Mouse (Mus musculus) heart, adult 9 months (tissue): ENCODE results near the gene Zfp637.
"Not testable (repeated sequence)": the region's sequence is repeated elsewhere in the genome, so short reads cannot be mapped to it uniquely, and the experiment has no call there.

Experiments
- DNase-seq, 2 experiments: peaks; one replicate each; pipeline ENCODE4 v3.0.0; 2022; ENCODE audit warnings: low spot score in 2 of 2

Zfp637 gene

GRCm38 (mm10) chr6:117840686-117841510 lies at the start of gene Zfp637:
Gene Zfp637, plus strand, starts transcription at chr6:117841180.
- peak; percentile 88 to 91 for DNase-seq

DNA sequence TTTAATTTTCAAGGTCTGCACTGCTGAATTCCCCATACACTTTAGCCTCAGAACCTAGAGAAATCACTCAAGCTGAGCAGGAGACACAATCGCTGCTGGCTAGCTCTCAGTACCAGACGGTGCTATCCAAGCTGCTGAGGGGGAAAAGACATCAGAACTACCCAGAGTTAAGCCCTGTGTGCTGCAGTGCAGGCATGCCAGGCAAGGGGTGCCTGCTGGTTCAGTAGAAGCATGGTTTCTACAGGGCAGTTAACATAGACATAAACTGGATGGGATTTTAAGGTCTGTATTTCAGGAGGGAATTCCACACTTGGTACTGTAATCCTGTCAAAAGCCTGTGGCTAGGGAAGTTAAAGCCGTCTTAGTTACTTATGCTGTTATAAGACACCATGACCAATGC lies 45.7 kb upstream of the Zfp637 start:
- DNase-seq: no peak

DNA sequence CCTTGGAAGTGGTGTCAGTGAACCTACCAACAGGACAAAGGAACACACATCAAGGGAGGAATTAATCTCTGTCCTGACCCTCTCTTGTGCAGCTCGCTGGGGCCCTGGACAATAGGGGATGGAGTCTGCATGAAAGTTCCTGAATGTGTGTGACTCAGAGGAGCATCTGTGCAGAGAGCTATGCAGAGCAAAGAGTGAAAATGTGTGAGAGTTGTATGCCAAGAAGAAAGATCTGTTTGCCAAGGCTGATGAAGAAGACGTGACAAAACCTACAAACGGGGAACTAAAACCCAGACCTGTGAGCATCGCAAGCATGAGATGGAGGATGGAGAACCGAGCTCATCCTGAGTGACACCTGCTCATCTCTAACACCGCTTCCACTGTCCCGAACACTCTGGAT lies 40.2 kb upstream of the Zfp637 start:
- DNase-seq: no peak

GRCm38 (mm10) chr6:117801801-117802200 lies 39.2 kb upstream of the Zfp637 start:
- no peak for DNase-seq

GRCm38 (mm10) chr6:117807756-117808155 lies 33.2 kb upstream of the Zfp637 start:
- DNase-seq: peak in 1 of 2 experiments; percentile 18

DNA sequence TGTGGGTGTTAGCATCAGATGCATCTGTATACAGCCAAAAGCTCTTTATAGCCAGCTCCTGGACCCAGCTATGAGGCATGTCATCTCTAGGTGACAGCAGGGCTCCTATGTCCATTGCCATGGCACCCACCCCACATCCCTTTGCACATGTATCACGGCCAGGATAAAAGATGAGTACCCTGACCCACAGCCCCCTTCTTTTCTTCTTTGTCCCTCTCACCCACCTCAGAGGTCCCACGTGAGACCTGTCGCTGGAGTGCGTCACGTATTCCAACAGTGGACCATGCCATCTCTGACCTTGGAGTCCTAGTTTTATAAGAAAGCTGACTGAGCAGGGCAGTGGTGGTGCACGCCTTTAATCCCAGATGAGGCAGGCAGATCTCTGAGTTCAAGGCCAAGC lies 31.2 kb upstream of the Zfp637 start:
- no peak for DNase-seq

- DNase-seq: no peak
Measured at GRCm38 (mm10) chr6:117810717-117811116, 30.3 kb upstream of the Zfp637 start.

DNA sequence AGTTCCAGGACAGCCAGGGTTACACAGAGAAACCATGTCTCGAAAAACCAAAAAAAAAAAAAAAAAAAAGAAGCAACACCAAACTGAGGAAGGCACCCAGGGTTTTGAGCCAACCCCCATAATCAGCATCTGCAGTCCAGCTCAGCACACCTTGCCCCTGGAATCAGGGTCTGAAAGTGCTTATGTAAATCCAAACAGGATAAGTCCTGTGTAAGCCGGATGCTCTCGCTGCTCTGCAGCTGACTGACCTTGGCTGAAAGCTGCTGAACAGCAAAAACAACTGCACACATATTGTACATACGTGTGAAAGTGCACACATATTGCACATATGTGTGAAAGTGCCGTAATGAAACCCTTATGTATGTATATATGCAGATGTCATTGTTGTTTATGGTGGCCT lies 29.7 kb upstream of the Zfp637 start:
- DNase-seq: no peak

- DNase-seq: no peak
Measured at GRCm38 (mm10) chr6:117814681-117815080, 26.3 kb upstream of the Zfp637 start.

- DNase-seq: no peak
Measured at GRCm38 (mm10) chr6:117817108-117817541, 23.9 kb upstream of the Zfp637 start.

DNA sequence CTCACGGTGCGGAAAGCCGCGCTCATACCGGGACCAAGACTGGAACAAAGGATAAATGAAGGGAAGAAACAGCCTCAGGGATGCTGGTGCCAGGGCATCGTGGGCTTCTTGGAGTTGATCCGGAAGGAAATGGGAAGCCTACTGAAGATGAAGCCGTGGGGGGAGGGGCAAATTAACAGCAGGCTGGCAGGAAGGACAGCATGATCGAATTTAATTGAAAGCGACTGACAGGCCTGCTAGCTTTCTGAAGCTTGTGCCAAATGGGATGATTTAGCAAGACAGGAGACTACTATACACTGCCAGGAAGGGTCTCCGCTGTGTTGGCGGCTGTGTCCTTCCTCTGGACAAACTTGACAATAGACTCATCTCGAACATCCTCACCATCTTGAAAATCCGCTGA lies 20.7 kb upstream of the Zfp637 start:
- DNase-seq: no peak

DNA sequence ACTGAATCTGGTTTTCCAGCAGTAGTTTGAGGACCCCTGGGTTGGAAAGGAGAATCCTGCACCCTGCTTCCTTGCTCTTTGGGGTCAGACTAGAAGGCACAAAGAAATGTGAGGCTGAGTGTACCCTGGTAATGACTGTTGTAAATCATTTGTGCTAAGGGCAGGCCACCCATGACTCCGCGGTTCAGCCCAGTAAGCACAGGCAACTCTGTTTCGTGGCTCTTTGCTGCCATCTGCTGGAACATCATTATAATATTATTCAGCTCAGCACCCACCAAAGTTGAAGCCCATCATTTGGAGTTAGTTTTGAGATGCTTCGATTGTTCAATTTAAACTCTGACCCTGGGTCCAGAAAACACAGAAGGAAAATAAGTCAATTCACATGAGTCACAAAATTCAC lies 15.6 kb upstream of the Zfp637 start:
- peak; percentile 35 to 60 for DNase-seq

GRCm38 (mm10) chr6:117828273-117828672 lies 12.7 kb upstream of the Zfp637 start:
- DNase-seq: peak; percentile 21 to 37

DNA sequence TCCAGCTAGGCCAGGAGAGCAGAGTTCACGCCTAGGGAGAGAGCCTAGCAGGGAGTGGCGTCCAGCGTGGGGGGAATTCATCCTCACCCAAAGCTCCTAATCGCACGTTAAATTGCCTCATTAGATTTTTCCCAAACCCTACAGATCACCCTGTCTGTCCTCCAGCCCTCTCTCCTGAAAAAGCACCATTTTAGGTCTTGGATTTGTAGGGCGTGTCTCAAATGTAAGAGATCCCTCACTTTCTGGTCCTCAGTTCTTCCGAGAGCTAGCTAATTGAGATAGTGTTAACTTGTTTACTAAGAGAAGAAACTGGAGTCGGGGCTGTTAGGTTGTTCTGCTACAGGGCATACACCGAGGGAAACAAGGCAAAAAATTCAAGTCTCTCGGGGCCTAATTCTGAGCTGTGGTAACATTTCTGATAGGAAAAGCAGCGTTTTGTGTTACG lies 553 bp downstream of the Zfp637 start:
- DNase-seq: peak in 1 of 2 experiments; percentile 6

DNA sequence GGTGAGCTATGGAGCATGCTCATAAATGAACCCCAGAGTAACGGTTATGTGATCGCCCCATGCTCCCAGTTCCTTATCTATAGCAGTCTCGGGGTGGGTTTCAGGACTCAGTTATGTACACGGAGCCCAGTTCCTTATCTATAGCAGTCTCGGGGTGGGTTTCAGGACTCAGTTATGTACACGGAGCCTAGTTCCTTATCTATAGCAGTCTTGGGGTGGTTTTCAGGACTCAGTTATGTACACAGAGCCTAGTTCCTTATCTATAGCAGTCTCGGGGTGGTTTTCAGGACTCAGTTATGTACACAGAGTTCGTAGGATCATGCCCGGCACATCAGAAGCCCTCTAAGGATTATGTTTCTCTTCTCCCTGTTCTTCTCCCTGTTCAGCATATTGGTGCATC lies 3.6 kb downstream of the Zfp637 start:
- DNase-seq: no peak

DNA sequence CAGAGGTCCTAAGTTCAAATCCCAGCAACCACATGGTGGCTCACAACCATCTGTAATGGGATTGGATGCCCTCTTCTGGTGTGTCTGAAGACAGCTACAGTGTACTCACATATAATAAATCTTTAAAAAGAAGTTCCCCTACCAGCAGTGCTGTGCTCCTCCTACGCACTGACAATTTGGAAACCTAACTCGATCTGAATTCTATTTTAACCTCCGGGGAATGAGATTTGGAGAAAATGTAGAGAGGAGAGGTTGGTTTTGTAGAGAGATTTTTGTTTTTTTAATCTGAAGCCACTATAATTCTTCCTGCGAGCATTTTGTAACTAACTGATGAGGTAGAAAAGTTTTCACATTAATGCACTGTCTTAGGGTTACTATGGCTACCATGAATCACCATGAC lies 5.7 kb downstream of the Zfp637 start:
- DNase-seq: not testable (repeated sequence)

DNA sequence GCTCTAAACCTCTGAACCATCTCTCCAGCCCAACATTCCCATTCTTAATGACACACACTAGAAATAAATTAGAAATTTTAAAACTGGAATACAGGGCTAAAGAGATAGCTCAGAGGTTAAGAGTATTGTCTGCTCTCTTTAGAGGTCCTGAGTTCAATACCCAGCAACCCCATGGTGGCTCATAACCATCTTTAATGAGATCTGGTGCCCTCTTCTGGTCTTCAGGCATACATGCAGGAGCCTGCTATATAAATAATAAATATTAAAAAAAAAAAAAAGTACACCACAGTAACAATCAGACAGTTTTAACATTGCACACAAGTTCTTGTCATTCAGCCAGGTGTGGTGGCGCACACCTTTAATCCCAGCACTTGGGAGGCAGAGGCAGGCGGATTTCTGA lies 6.8 kb downstream of the Zfp637 start:
- DNase-seq: no peak

DNA sequence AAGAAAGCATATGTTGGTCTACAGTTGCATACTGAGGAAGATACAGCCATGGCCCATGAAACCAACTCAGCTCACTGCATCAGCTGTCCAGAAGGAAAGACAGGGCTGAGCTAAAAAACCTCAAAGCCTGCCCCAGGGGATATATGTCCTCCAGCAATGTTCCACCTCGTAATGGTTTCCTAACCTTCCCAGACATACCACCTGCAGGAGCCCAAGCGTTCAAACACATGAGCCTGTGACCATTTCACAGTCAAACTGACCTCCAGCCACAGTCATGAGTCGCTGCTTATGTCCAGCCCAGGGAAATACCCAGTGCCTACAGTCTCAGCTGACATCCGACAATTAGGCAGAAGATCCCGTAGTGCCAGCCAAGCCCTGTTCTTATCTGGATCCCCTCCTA lies 7.6 kb downstream of the Zfp637 start:
- no peak for DNase-seq

DNA sequence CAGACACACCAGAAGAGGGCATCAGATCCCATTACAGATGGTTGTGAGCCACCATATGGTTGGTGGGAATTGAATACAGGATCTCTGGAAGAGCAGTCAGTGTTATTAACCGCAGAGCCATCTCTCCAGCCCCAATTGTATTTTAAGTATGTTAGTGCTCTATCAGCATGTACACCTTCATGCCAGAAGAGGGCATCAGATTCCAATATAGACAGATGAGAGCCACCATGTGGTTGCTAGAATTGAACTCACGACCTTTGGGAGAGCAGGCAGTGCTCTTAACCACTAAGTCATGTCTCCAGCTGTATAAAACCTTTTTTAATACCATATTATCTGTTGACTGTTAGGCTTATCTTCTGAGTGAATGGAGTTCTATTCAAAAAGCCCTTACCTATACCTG lies 10.8 kb downstream of the Zfp637 start:
- DNase-seq: no peak

GRCm38 (mm10) chr6:117857990-117858389 lies 17.0 kb downstream of the Zfp637 start:
- DNase-seq: no peak

GRCm38 (mm10) chr6:117861848-117862247 lies 20.9 kb downstream of the Zfp637 start, which contains the start of gene Zfp239:
Gene Zfp239, plus strand, starts transcription at chr6:117862100.
- no peak for DNase-seq

- DNase-seq: no peak
Measured at GRCm38 (mm10) chr6:117862465-117862864, 21.5 kb downstream of the Zfp637 start.

DNA sequence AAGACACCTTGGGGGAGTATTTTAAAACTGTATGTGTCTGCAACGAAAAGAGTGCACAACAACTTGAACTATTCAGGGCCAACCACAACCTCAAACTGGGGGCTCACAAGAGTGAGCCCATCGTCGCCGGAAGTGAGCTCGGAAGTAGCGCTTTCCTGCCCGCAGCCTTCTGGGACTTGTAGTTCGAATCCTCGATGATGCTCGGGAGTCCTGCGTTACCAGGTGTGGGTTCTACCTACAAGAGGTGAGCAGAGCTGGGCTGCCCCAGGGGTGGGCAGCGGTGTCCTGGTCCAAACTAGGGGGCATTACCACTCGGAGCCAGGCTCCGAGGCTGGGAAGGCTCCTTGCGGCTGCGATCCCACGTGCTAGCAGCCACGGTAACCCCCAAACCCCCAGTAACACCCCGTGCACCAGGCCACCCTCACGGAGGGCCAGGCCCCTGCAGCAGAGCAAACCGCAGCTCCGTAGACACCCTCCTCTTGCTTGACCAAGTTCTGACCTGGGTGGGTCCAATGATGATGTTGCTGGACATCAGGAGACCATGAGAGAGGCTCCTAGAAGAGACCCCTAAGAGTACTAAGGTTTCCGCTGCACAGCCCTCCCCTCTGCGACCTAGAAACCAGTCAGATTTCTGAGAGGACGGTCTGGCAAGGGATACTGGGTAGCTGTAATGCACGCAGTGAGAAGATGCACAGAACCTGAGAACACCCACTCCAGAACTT lies 22.1 kb downstream of the Zfp637 start:
- DNase-seq: peak; percentile 15 to 16
